Mouse (Mus musculus) kidney, adult 10 weeks (tissue): ENCODE measurements around the gene 1700011M02Rik. TPM values are rescaled to one million over a fixed set of nuclear protein-coding genes. Genes with fewer than 3 reads are reported as not detected.

Source experiments
- polyA plus RNA-seq: library from polyadenylated mRNA; stranded (reverse); fragments of 350-450 nt; fragmentation: Illumina TruSeq; extraction: RNeasy Lipid Tissue Mini Kit (QIAGEN cat#74804); gene quantifications from one replicate; pipeline ENCODE4 v1.2.3, GENCODE M21; 2014; ENCODE audit warnings: low read depth, low replicate concordance

The 1700011M02Rik gene
- not detected for polyA plus RNA-seq

GRCm38 (mm10) chrX:102908587-102908986 is at the start of gene 1700011M02Rik, which contains the start of gene Dmrtc1a:
TSS of gene 1700011M02Rik (plus strand) at chrX:102908905.
TSS of gene Dmrtc1a (minus strand) at chrX:102908687.

GRCm38 (mm10) chrX:102867871-102868270 is 40.8 kb upstream of the 1700011M02Rik start, which contains the start of gene 1700031F05Rik:
TSS of gene 1700031F05Rik (minus strand) at chrX:102867971.

GRCm38 (mm10) chrX:102928072-102928471 is 19.4 kb downstream of the 1700011M02Rik start, which contains the start of gene 1700018G05Rik:
TSS of gene 1700018G05Rik (plus strand) at chrX:102928372.

Other genes with a start within 250 kb of the 1700011M02Rik start
- gene Gm3880, start 221.9 kb upstream of the 1700011M02Rik start, polyA plus RNA-seq = not detected
- not detected for gene Gm9112, start 201.3 kb upstream of the 1700011M02Rik start, polyA plus RNA-seq
- gene Dmrtc1b, start 201.0 kb upstream of the 1700011M02Rik start, polyA plus RNA-seq = not detected
- gene Dmrtc1c1, start 105.9 kb upstream of the 1700011M02Rik start, polyA plus RNA-seq = not detected
- gene Dmrtc1c2, start 54.3 kb upstream of the 1700011M02Rik start, polyA plus RNA-seq = not detected
- gene 1700031F05Rik, start 40.9 kb upstream of the 1700011M02Rik start, polyA plus RNA-seq = not detected
- not detected for gene Dmrtc1a, start 218 bp upstream of the 1700011M02Rik start, polyA plus RNA-seq
- not detected for gene 1700018G05Rik, start 19.5 kb downstream of the 1700011M02Rik start, polyA plus RNA-seq